Mouse (Mus musculus): ENCODE data around the gene Usp17la.
"Not testable (repeated sequence)": the region's sequence is repeated elsewhere in the genome, so short reads cannot be mapped to it uniquely, and the experiment has no call there.

Gene Usp17la

DNA sequence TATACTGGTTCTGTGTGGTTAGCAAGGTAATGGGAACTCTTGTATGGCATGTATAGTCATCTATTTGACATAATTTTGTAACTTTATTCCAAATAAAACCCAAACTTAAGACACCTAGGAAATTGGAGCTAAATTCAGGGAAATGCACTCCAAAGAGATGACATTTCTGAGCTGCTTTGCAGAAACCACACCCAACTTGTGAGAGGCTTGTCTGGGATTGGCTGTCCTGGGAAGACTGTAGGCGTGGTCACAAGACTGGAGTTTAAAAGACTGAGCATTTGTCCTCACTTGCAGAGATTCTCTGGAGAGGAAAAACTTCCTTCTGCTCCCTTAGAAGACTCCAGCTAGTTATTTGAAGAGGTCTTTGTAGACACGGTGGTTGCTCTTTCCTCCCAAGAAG lies at the start of gene Usp17la:
Usp17la (plus strand) TSS at position 301 of the 400 bp plus-strand sequence.
- not testable (repeated sequence) for DNase-seq (ENCODE audit: low read depth, low spot score)

- DNase-seq (ENCODE audit: low read depth, low spot score): not testable (repeated sequence)
Observed at GRCm38 (mm10) chr7:104810335-104810734, 46.5 kb upstream of the Usp17la start.

GRCm38 (mm10) chr7:104842503-104842902 lies 14.3 kb upstream of the Usp17la start, which contains the start of gene Usp17lb:
TSS of gene Usp17lb (minus strand) at chr7:104842603.
- DNase-seq (ENCODE audit: low read depth, low spot score): no peak

GRCm38 (mm10) chr7:104843731-104844287 lies 13.0 kb upstream of the Usp17la start:
- no peak for DNase-seq (ENCODE audit: low read depth, low spot score)

DNA sequence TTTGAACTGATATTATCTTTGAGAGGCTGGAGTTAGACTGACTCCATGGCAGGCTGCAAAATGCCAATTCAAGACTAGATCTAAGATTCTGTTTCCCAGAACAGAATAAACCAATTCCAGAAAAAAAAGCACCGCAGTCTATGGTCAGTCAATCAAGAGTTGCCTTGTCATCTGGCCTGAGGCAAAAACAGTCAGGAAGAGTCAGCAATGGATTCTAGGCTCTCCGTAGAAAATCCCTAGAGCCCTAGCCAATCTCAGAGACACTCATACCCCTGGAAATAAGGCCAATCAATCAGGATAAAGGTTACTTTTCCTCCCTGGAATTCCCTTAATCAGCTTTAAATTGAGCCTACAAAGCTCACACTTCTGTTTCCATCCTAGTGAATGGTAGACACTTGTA lies 5.3 kb upstream of the Usp17la start:
- not testable (repeated sequence) for DNase-seq (ENCODE audit: low read depth, low spot score)

DNA sequence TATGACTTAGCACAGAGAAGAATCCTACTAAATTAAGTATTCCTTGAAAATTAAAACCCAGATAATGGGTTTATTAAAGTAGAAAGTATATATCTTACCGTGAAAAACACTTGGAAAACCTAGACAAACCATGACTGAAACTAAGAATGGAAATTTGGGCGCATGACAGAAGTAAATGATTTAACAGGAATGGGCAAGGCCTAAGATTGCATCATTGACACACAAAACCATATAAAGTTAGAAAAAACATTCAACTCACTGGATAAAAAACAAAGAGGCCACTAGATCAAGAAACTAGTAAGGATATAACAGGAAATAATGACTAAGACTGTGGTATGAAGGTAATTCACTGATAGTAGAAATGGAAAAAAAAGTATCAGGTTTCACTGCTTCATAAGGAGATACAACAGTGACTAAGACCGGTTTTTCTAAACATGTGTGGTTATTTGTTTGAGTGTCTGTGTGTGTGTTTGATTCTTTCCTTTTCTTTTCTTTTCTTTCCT lies 1.5 kb upstream of the Usp17la start:
- DNase-seq (ENCODE audit: low read depth, low spot score): no peak

- DNase-seq (ENCODE audit: low read depth, low spot score): no peak
Observed at GRCm38 (mm10) chr7:104857683-104858082, 874 bp downstream of the Usp17la start.

DNA sequence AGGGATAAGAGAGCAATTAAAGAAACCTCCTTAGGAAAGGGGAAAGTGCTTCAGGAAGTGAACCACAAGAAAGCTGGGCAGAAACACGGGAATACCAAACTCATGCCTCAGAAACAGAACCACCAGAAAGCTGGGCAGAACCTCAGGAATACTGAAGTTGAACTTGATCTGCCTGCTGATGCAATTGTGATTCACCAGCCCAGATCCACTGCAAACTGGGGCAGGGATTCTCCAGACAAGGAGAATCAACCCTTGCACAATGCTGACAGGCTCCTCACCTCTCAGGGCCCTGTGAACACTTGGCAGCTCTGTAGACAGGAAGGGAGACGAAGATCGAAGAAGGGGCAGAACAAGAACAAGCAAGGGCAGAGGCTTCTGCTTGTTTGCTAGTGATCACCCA lies 4.6 kb downstream of the Usp17la start:
- no peak for DNase-seq (ENCODE audit: low read depth, low spot score)

DNA sequence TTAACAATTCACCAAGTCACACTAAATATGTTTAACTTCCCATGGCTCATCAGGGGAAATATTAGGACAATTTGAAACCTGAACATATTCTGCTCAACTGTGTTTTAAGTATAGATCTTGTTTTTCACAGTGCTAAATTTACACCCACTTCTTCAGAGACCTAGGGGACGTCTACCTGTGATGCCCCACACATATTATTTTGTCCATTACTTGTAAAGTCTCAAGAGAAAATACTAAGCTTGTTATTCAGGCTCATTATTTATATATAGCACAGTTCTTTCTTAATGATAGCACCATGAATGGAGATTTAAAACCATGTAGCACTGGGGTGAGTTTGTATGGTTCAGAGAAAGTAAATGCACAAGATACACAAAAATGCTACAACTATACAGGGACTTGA lies 20.9 kb downstream of the Usp17la start, which contains the start of gene Olfr665:
Olfr665 (plus strand) TSS at position 301 of the 400 bp plus-strand sequence.
- DNase-seq (ENCODE audit: low read depth, low spot score): no peak

DNA sequence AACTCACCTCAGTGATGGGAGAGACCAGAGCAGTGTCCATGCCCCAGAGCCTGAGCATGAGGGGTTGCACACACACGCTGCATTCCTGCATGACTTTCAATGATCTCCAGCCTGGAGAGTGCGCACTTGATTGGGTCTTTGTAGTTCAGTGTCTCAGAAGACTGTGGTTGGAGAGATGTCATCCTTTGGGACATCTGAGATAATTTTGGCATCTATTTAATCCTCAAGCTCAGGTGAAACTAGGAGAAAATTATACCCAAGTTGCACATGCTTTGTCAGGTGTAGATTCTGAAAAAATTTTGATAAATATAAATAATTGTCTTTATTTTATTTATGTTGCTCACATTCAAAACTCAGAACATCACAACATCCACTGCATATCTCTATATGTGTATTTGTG lies 39.0 kb downstream of the Usp17la start, which contains the start of gene Olfr666:
Olfr666 (minus strand) TSS at position 101 of the 400 bp plus-strand sequence.
- no peak for DNase-seq (ENCODE audit: low read depth, low spot score)
